Mouse (Mus musculus) forebrain, postnatal 0 days (tissue): Measurements from ENCODE around the gene Tmc2. TPM values are rescaled to one million over a fixed set of nuclear protein-coding genes. Genes with fewer than 3 reads are reported as not detected.
A peak's percentile ranks its signal among the peaks of the same experiment; 100 is the strongest.

Experiments used
- ATAC-seq: fragments of 200-750 bp; cut with Nextera tagmentation; 2 replicates; pipeline ENCODE4 v1.8.0; 2017; ENCODE audit warnings: mild to moderate bottlenecking, moderate library complexity
- DNase-seq: peaks from one replicate; pipeline ENCODE4 v3.0.0-alpha.2; 2015
- H3K27ac ChIP-seq: fragments of 300-500 bp; sonication (generic); 2 replicates; pipeline ENCODE4 v1.5.1; 2014; ENCODE audit warnings: low read depth, mild to moderate bottlenecking, antibody characterized with exemption, low read length, moderate library complexity, mixed read lengths
- H3K27me3 ChIP-seq: fragments of 300-500 bp; sonication (generic); 2 replicates; pipeline ENCODE4 v1.6.1; 2014; ENCODE audit warnings: mild to moderate bottlenecking, low read length, mixed read lengths; ENCODE audit not compliant: insufficient read depth
- H3K36me3 ChIP-seq: fragments of 300-500 bp; sonication (generic); 2 replicates; pipeline ENCODE4 v1.6.1; 2014; ENCODE audit warnings: mild to moderate bottlenecking, moderate library complexity; ENCODE audit not compliant: insufficient read depth
- H3K4me1 ChIP-seq: fragments of 300-500 bp; sonication (generic); 2 replicates; pipeline ENCODE4 v1.6.1; 2014; ENCODE audit warnings: antibody characterized with exemption; ENCODE audit not compliant: insufficient read depth
- H3K4me2 ChIP-seq: fragments of 300-500 bp; sonication (generic); 2 replicates; pipeline ENCODE4 v1.6.1; 2014; ENCODE audit warnings: low read depth, mild to moderate bottlenecking, moderate library complexity
- H3K4me3 ChIP-seq: fragments of 300-500 bp; sonication (generic); 2 replicates; pipeline ENCODE4 v1.5.1; 2014; ENCODE audit warnings: low read depth, low read length, mixed read lengths
- H3K9ac ChIP-seq: fragments of 300-500 bp; sonication (generic); 2 replicates; pipeline ENCODE4 v1.6.1; 2014; ENCODE audit warnings: mild to moderate bottlenecking
- H3K9me3 ChIP-seq: fragments of 300-500 bp; sonication (generic); 2 replicates; pipeline ENCODE4 v1.6.1; 2016; ENCODE audit warnings: low read length
- CTCF ChIP-seq: sonication (generic); IDR thresholded peaks from 2 replicates; pipeline ENCODE4 v1.5.1; 2016; ENCODE audit warnings: antibody characterized with exemption, control low read depth, low read depth
- WGBS: fragments of 180-500 bp; shearing (Covaris S2); extraction: QIAGEN DNeasy Blood & Tissue Kit; methylation state at CpG from one replicate; pipeline ENCODE4 v1.1.7; 2014; 5-methylcytosine and 5-hydroxymethylcytosine counted together
- polyA plus RNA-seq: library from polyadenylated mRNA; unstranded; fragments of >200 nt; fragmentation: Nextera tagmentation; extraction: Ambion mirVana; gene quantifications from 2 replicates; pipeline ENCODE4 v1.2.1, GENCODE M21; 2015
- total RNA-seq: library from RNA; depleted of rRNA; stranded (reverse); fragments of >200 nt; gene quantifications from 2 replicates; pipeline ENCODE4 v1.2.3, GENCODE M21; 2014

Gene Tmc2
- total and polyA plus RNA-seq, 2 experiments from 2014 or later = not detected

GRCm38 (mm10) chr2:130166311-130167214, 28.4 kb upstream of the Tmc2 start:
- peaks cover 5% of the 10 kb centered on the region; the same call in 1 of the 2 replicates for H3K4me1 ChIP-seq
- peak; percentile 79 for TF ChIP-seq CTCF
- no peak overlapping the region for H3K9ac ChIP-seq
- peak overlapping the region; percentile 57; the same call in 1 of the 2 replicates for H3K27ac ChIP-seq
- H3K36me3 ChIP-seq = peaks cover 24% of the 10 kb centered on the region
- peak; percentile 95 for ATAC-seq
- H3K4me3 ChIP-seq = no peak overlapping the region
- peak; percentile 85 for DNase-seq
- H3K27me3 ChIP-seq = no peaks in the 10 kb centered on the region
- no peak overlapping the region for H3K4me2 ChIP-seq
- whole genome bisulfite sequencing = 55% methylated on average over 9 of the region's 9 CpGs
- no peaks in the 10 kb centered on the region for H3K9me3 ChIP-seq

- H3K36me3 ChIP-seq = peaks cover 37% of the 10 kb centered on the region
- WGBS = 47% methylated on average over 3 of the region's 3 CpGs
Observed at GRCm38 (mm10) chr2:130167861-130168260, 27.1 kb upstream of the Tmc2 start.

GRCm38 (mm10) chr2:130171674-130172073, 23.3 kb upstream of the Tmc2 start:
- no peak for DNase-seq
- WGBS = 83% methylated on average over 2 of the region's 2 CpGs
- Histone ChIP-seq H3K27me3 (no peaks in the 10 kb centered on the region), H3K36me3 (peaks cover 67% of the 10 kb centered on the region), H3K4me1 (no peaks in the 10 kb centered on the region), H3K27ac (no peak overlapping the region), H3K4me3 (no peak overlapping the region), H3K4me2 (no peak overlapping the region), H3K9me3 (no peaks in the 10 kb centered on the region), H3K9ac (no peak overlapping the region)
- ATAC-seq = no peak
- no peak for TF ChIP-seq CTCF

More at GRCm38 (mm10) chr2:130167861-130168260, 27.1 kb upstream of the Tmc2 start:
- Histone ChIP-seq H3K27ac (no peak overlapping the region), H3K4me3 (no peak overlapping the region), H3K9ac (no peak overlapping the region), H3K4me1 (peaks cover 5% of the 10 kb centered on the region; the same call in 1 of the 2 replicates), H3K27me3 (no peaks in the 10 kb centered on the region), H3K9me3 (no peaks in the 10 kb centered on the region), H3K4me2 (no peak overlapping the region)
- peak; percentile 78 for TF ChIP-seq CTCF
- DNase-seq (peak; percentile 83), ATAC-seq (no peak)

- Histone ChIP-seq H3K4me3 (no peak overlapping the region), H3K9ac (peak overlapping the region; percentile 99; the same call in 1 of the 2 replicates)
Observed at GRCm38 (mm10) chr2:130176820-130177219, 18.2 kb upstream of the Tmc2 start.

GRCm38 (mm10) chr2:130178381-130178705, 16.7 kb upstream of the Tmc2 start:
- no peak for DNase-seq
- peaks cover 30% of the 10 kb centered on the region for H3K36me3 ChIP-seq
- peak overlapping the region; percentile 95 for H3K4me3 ChIP-seq
- no peak for TF ChIP-seq CTCF
- no peak; the same call in 1 of the 2 replicates for ATAC-seq
- H3K27me3 ChIP-seq = no peaks in the 10 kb centered on the region
- peak overlapping the region; percentile 99 for H3K9ac ChIP-seq
- H3K4me1 ChIP-seq = peaks cover 10% of the 10 kb centered on the region
- peak overlapping the region; percentile 69 for H3K4me2 ChIP-seq
- no peaks in the 10 kb centered on the region for H3K9me3 ChIP-seq
- WGBS = under 1% methylated on average over 11 of the region's 11 CpGs
- H3K27ac ChIP-seq = peak overlapping the region; percentile 96

More at GRCm38 (mm10) chr2:130176820-130177219, 18.2 kb upstream of the Tmc2 start:
- DNase-seq (no peak), ATAC-seq (no peak)
- WGBS = 74% methylated on average over 8 of the region's 8 CpGs
- peaks cover 45% of the 10 kb centered on the region for H3K36me3 ChIP-seq
- peak overlapping the region; percentile 69; the same call in 1 of the 2 replicates for H3K4me2 ChIP-seq
- H3K27me3 ChIP-seq = no peaks in the 10 kb centered on the region
- no peak overlapping the region for H3K27ac ChIP-seq
- peaks cover 10% of the 10 kb centered on the region for H3K4me1 ChIP-seq
- no peaks in the 10 kb centered on the region for H3K9me3 ChIP-seq
- TF ChIP-seq CTCF = no peak

GRCm38 (mm10) chr2:130178706-130179506, 16.1 kb upstream of the Tmc2 start, which contains the start of gene Snrpb:
Gene Snrpb, minus strand, starts transcription at chr2:130179403.
- 2% methylated on average over 81 of the region's 81 CpGs for WGBS
- Histone ChIP-seq H3K27ac (peak within 1 kb of the TSS; percentile 96), H3K9me3 (no peaks in the 10 kb centered on the region), H3K4me2 (peak within 1 kb of the TSS; percentile 69), H3K36me3 (peaks cover 24% of the 10 kb centered on the region), H3K27me3 (no peaks in the 10 kb centered on the region), H3K4me3 (peak within 1 kb of the TSS; percentile 95), H3K9ac (peak within 1 kb of the TSS; percentile 99), H3K4me1 (peaks cover 10% of the 10 kb centered on the region)
- peak; percentile 95 for ATAC-seq
- TF ChIP-seq CTCF = peak; percentile 14; the same call in 1 of the 2 replicates
- DNase-seq = peak; percentile 94
